Mouse (Mus musculus) forebrain, embryonic 16.5 days (tissue): ENCODE data around the gene Baiap2l1. TPM values are rescaled to one million over a fixed set of nuclear protein-coding genes. Genes with fewer than 3 reads are reported as not detected.

Experiments used
- ATAC-seq: fragments of 200-750 bp; cut with Nextera tagmentation; 2 replicates; pipeline ENCODE4 v1.8.0; 2017; ENCODE audit warnings: mild to moderate bottlenecking, moderate library complexity
- H3K27ac ChIP-seq: fragments of 300-500 bp; sonication (generic); 2 replicates; pipeline ENCODE4 v1.5.1; 2014; ENCODE audit warnings: low read length, control low read depth
- H3K27me3 ChIP-seq: fragments of 300-500 bp; sonication (generic); replicated peaks from 2 replicates; pipeline ENCODE4 v1.6.1; 2014; ENCODE audit warnings: low read length; ENCODE audit not compliant: control insufficient read depth, insufficient read depth
- H3K36me3 ChIP-seq: fragments of 300-500 bp; sonication (generic); 2 replicates; pipeline ENCODE4 v1.6.1; 2014; ENCODE audit not compliant: control insufficient read depth, insufficient read depth
- H3K4me1 ChIP-seq: fragments of 300-500 bp; sonication (generic); replicated peaks from 2 replicates; pipeline ENCODE4 v1.6.1; 2014; ENCODE audit warnings: low read length; ENCODE audit not compliant: control insufficient read depth, insufficient read depth
- H3K4me2 ChIP-seq: fragments of 300-500 bp; sonication (generic); 2 replicates; pipeline ENCODE4 v1.6.1; 2014; ENCODE audit warnings: mild to moderate bottlenecking, low read length, control low read depth
- H3K4me3 ChIP-seq: fragments of 300-500 bp; sonication (generic); replicated peaks from 2 replicates; pipeline ENCODE4 v1.5.1; 2014; ENCODE audit warnings: mild to moderate bottlenecking, low read length, control low read depth
- H3K9ac ChIP-seq: fragments of 300-500 bp; sonication (generic); replicated peaks from 2 replicates; pipeline ENCODE4 v1.6.1; 2014; ENCODE audit warnings: low read depth, low read length, control low read depth
- H3K9me3 ChIP-seq: fragments of 300-500 bp; sonication (generic); 2 replicates; pipeline ENCODE4 v1.6.1; 2016; ENCODE audit warnings: low read length; ENCODE audit not compliant: control insufficient read depth
- WGBS: fragments of 180-500 bp; shearing (Covaris S2); extraction: QIAGEN DNeasy Blood & Tissue Kit; methylation state at CpG from one replicate; pipeline ENCODE4 v1.1.7; 2014; 5-methylcytosine and 5-hydroxymethylcytosine counted together
- polyA plus RNA-seq: library from polyadenylated mRNA; unstranded; fragments of >200 nt; fragmentation: Nextera tagmentation; extraction: Ambion mirVana; gene quantifications from 2 replicates; pipeline ENCODE4 v1.2.1, GENCODE M21; 2015

The Baiap2l1 gene
- polyA plus RNA-seq, 1 experiment from 2014 or later: 1.6 TPM

DNA sequence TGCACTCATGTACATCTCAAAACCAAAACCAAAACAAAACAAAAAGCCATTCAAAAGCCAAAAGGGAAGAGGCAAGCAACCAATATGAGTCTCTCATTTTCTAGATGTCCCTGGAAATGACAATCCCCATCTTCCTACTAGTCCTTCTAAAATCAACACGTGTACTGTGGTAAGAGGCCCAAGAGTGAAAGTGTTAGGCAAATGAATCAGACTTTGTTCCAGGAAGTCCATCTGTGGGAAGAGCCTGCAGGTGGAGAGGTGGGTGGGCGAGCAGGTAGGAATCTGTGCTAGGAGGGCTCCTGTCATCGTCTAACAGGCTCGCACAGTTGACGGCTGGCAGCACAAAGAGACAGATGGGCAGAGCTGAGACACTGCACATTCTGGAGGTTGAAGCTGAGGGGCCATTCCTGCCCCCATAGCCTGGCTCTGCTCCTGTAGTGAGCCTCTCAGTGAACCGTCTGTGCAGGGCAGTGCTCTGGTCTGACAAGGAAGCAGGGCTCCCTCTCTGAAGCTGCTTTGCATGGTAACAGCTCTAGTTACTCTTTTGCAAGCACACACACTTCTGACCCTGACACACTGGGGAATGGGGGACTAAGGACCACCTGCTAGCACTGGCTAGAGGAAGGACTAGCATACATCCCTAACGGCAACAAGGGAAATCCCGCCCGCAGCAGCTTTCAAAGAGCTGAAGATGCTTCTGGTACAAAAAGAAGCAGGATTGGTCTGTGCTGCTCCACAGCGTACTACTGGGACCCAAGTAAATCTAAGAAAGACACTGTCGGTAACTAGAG lies 75.2 kb downstream of the Baiap2l1 start:
- ATAC-seq: no peak
- no peaks in the 10 kb centered on the region for H3K9me3 ChIP-seq
- H3K36me3 ChIP-seq: no peaks in the 10 kb centered on the region
- no peak overlapping the region for H3K9ac ChIP-seq
- no peak overlapping the region for H3K4me3 ChIP-seq
- H3K27me3 ChIP-seq: no peaks in the 10 kb centered on the region
- WGBS: 78% methylated on average over 11 of the region's 11 CpGs
- H3K27ac ChIP-seq: no peak overlapping the region
- no peak overlapping the region for H3K4me2 ChIP-seq
- H3K4me1 ChIP-seq: no peaks in the 10 kb centered on the region

DNA sequence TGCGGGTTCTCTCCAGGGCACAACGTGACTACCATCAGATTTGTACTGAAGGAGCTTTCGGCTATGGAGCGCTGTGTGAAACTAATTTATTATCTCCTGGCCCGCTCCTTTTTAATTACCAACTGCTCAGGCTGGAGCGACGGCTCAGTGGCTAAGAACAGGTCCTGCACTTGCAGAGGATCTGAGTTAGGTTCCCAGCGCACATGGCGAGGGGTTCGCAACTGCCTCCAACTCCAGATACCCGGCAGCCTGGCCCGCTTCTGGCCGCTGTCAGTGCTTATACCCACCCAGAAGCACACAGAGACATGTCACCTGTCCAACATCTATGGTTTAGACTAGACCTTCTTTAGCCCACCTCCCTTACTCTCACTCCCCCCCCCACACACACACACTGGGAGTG lies 78.0 kb downstream of the Baiap2l1 start:
- Histone ChIP-seq H3K9me3 (no peaks in the 10 kb centered on the region), H3K27me3 (no peaks in the 10 kb centered on the region), H3K4me3 (no peak overlapping the region), H3K9ac (no peak overlapping the region), H3K36me3 (no peaks in the 10 kb centered on the region), H3K4me1 (no peaks in the 10 kb centered on the region), H3K27ac (no peak overlapping the region), H3K4me2 (no peak overlapping the region)
- 96% methylated on average over 13 of the region's 13 CpGs for WGBS
- ATAC-seq: no peak

DNA sequence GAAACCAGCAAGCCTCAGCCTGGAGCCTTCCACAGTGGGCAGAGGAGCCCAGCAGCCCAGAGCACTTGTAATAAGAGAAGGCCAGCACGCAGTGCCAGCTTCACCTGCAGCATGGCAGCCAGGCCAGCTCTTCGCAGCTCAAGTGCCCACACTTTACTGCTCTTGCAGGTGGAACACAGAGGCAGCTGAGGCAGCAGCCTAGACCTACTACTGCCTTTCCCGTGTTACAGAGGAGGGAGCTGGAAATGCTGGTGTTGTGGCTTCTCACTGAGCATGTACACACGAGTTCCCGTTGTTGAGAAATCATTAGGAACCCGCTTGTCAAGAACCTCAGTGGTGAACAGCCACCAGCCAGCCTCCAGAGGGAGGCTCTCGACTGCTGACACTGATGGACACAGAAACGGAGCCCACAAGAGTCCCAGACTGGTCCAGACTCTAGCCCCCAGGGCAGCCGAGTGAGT lies 78.8 kb downstream of the Baiap2l1 start:
- Histone ChIP-seq H3K9ac (no peak overlapping the region), H3K27me3 (no peaks in the 10 kb centered on the region), H3K4me1 (no peaks in the 10 kb centered on the region), H3K36me3 (no peaks in the 10 kb centered on the region), H3K27ac (no peak overlapping the region), H3K4me2 (no peak overlapping the region), H3K9me3 (no peaks in the 10 kb centered on the region), H3K4me3 (no peak overlapping the region)
- whole genome bisulfite sequencing: 85% methylated on average over 9 of the region's 9 CpGs
- ATAC-seq: no peak

DNA sequence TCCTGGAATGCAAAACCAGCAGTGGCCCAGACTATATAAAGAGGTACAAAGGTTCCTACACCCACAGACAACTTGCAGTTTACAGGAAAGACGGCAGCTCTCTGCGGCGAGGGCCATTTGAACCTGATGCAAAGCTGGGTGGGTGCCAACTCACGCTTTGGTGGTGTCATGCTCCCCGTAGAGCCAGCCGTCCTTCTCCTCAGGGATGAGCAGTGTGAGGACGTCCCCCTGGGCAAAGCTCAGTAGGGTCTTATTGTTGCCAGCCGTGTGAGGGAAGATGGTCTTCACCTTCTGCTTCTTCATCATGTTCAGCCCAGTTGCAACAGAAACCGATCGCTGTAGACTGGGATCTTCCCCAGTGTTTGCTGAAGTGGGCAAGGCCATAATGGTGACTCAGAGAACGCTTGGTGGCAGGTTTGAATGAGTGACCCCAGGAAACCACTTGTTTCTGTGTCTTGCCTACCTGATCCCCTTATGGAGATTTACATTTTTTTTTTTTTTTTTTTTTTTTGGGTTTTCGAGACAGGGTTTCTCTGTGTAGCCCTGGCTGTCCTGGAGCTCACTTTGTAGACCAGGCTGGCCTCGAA lies 79.4 kb downstream of the Baiap2l1 start:
- no peaks in the 10 kb centered on the region for H3K9me3 ChIP-seq
- H3K4me3 ChIP-seq: no peak overlapping the region
- no peak for ATAC-seq
- H3K27ac ChIP-seq: no peak overlapping the region
- no peak overlapping the region for H3K4me2 ChIP-seq
- no peaks in the 10 kb centered on the region for H3K4me1 ChIP-seq
- no peak overlapping the region for H3K9ac ChIP-seq
- no peaks in the 10 kb centered on the region for H3K27me3 ChIP-seq
- no peaks in the 10 kb centered on the region for H3K36me3 ChIP-seq
- WGBS: 80% methylated on average over 11 of the region's 13 CpGs

DNA sequence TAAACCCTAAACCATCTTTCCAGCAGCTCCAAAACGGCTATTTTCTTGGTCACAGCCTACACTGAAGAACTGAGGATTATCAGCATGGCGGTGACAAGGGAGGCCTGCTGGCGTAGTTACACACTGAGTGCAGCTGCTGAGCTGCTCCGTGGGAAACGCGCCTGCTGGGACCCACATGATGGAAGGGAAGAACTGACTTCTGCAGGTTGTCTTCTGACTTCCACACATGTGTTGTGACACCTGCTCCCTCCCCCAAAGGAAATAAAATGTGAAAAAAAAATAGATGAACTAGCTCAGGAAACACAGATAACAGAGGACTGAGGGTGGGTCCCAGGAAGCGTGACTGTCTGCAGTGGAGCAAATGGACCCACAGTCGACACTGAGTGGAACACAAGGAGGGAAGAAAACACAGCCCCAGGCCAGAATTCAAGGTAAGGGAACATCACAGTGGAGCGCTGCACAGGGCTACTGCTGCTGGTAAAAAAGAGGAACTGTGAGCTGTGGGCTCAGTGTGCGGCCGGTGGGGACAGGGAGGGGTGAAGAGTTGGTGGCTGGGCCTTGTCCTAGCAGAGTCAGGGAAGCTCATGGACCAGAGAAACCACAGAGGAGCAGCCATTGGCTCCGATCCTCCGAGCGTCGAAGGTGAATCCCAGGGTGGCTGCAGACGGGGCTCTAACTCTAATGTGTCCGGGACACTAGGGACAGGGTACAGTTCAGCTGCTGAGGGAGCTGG lies 80.8 kb downstream of the Baiap2l1 start:
- H3K4me1 ChIP-seq: no peaks in the 10 kb centered on the region
- ATAC-seq: no peak
- WGBS: 91% methylated on average over 17 of the region's 17 CpGs
- H3K4me2 ChIP-seq: no peak overlapping the region
- no peak overlapping the region for H3K4me3 ChIP-seq
- H3K27ac ChIP-seq: no peak overlapping the region
- H3K36me3 ChIP-seq: no peaks in the 10 kb centered on the region
- H3K27me3 ChIP-seq: no peaks in the 10 kb centered on the region
- H3K9ac ChIP-seq: no peak overlapping the region
- no peaks in the 10 kb centered on the region for H3K9me3 ChIP-seq

DNA sequence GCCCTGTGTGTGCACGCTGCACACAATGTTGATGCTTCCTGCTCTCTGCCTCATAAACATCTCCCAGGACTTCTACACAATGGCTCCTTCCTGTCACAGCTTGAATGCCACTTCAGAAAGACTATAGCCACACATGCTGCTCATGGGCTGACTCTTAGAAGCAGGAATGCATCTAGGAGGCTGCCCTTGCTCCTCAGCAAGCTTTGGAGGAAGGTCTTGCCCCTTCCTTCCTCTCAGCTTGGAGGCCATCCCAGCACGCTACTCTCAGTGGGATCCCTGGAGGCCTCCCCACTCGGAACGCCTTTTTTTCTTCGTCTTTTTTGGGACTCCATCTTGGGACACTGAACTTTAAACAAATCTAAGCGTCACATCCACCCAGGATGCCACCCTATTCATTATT lies 83.0 kb downstream of the Baiap2l1 start:
- no peak for ATAC-seq
- Histone ChIP-seq H3K4me1 (no peaks in the 10 kb centered on the region), H3K9me3 (no peaks in the 10 kb centered on the region), H3K36me3 (no peaks in the 10 kb centered on the region), H3K27me3 (no peaks in the 10 kb centered on the region), H3K9ac (no peak overlapping the region), H3K27ac (no peak overlapping the region), H3K4me2 (no peak overlapping the region), H3K4me3 (no peak overlapping the region)
- 46% methylated on average over 6 of the region's 6 CpGs for WGBS

DNA sequence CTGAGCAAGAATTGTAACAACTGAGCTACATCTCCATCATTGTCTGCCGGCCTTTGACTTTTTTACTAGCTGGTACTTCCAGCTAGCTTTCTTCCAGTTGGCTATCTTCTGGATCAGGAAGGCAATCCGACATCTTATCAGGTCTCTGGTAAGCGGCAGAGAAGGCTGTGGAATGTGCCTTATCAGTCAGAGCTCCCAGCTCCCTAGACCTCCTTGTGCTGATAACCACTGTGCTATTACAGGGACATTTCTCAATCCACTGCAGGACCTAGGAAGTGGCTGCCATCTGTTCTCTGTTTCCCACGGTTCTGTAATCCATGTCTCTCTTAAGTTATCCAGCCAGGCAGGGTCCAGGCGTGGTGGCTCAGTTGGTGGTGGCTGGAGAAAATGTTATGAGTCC lies 86.1 kb downstream of the Baiap2l1 start:
- H3K27ac ChIP-seq: no peak overlapping the region
- no peaks in the 10 kb centered on the region for H3K4me1 ChIP-seq
- WGBS: 84% methylated on average over 5 of the region's 5 CpGs
- no peak overlapping the region for H3K4me3 ChIP-seq
- H3K9me3 ChIP-seq: no peaks in the 10 kb centered on the region
- no peak overlapping the region for H3K4me2 ChIP-seq
- H3K36me3 ChIP-seq: no peaks in the 10 kb centered on the region
- H3K27me3 ChIP-seq: no peaks in the 10 kb centered on the region
- ATAC-seq: no peak
- H3K9ac ChIP-seq: no peak overlapping the region

DNA sequence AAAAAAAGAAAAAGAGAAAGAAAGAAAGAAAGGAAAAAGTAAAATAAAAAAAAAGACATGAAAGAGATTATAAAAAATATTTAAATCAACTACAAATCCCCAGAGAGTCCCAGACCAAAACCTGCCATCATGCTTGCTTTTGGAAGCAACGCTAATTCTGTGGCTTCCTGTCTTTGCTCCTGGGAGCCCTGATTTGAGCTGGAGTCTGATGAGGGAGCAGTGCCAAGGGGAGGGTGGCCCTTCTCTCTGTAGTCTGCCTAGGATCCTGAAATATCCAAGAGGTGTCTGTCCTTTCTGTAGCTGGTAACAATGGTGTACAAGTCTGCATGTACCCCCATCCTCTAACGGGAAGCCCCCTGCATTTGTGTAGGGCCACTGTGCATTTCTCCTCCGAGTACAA lies 86.8 kb downstream of the Baiap2l1 start:
- Histone ChIP-seq H3K4me3 (no peak overlapping the region), H3K9ac (no peak overlapping the region), H3K27ac (no peak overlapping the region), H3K4me2 (no peak overlapping the region), H3K36me3 (no peaks in the 10 kb centered on the region; the same call in 1 of the 2 replicates), H3K27me3 (no peaks in the 10 kb centered on the region), H3K9me3 (no peaks in the 10 kb centered on the region), H3K4me1 (no peaks in the 10 kb centered on the region)
- WGBS: 86% methylated on average over 3 of the region's 3 CpGs
- no peak for ATAC-seq

DNA sequence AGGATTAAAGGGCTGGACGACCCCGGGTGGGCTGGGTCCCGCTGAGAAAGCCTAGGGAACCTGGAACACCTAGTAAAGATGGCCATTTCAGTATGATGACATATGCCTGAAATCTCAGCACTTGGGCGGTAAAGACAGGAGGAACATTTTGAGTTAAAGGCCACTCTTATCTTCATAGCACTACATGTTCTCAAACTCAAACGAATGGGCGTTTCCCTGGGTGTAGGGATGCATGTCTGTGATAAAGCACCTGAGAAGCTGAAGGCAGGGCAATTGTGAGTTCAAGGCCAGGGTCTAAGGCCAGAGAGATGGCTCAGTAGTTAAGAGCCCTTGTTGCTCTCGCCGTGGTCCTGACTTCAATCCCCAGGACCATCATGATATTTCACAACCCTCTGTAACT lies 87.5 kb downstream of the Baiap2l1 start:
- 95% methylated on average over 8 of the region's 8 CpGs for WGBS
- no peaks in the 10 kb centered on the region for H3K27me3 ChIP-seq
- no peaks in the 10 kb centered on the region for H3K9me3 ChIP-seq
- no peak overlapping the region for H3K4me3 ChIP-seq
- H3K4me1 ChIP-seq: no peaks in the 10 kb centered on the region
- no peak overlapping the region for H3K9ac ChIP-seq
- no peaks in the 10 kb centered on the region; the same call in 1 of the 2 replicates for H3K36me3 ChIP-seq
- H3K4me2 ChIP-seq: no peak overlapping the region
- ATAC-seq: no peak
- no peak overlapping the region for H3K27ac ChIP-seq
